Mouse (Mus musculus): ENCODE measurements at regions not wholly inside any gene's neighbourhood (a gene's known extent, or its start where the extent isn't known, plus 50 kb on each side); places are given as distances from the start of the nearest gene placed in this dataset.

DNA sequence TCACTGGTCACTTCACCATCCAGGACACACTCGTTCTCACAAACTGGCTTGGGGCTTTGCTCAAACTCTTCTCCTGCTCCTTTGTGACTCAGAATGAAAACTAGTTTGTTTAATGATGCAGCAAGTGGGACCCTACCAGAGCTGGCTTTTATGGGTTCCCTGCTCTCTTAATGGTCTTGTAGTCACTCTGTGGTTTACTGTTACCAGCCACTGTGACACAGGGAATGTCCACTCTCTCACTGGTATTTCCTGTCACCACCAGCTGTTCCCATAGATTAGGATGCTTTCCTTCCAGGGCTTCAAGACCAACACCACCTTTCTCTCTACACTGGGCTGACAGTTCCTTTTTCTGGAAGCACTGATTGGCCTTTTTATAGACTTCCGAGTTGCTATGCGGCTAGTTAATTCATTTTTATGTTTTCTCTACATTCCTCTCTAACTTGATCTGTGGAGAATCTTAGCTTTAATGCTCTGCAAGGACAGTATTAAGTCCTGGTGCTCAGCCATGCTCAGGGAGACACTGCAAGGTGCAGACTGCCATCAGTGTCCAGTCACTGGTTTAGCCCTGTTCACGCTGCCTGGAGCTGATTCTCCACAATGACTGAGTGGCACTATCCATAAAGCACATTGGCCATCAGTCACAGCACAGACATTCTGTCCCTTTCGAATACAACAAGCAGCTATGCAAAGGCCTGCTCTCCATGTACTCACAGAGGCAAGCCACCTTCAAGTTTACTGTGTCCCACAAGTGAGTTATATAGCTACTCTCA lies 149.2 kb upstream of the Klf14 start:
- DNase-seq (ENCODE audit: low read depth, low spot score), result no peak

GRCm38 (mm10) chr6:31109604-31110003 lies 150.7 kb upstream of the Klf14 start:
- no peak for DNase-seq (ENCODE audit: low read depth, low spot score)

- DNase-seq (ENCODE audit: low read depth, low spot score), result no peak
Observed at GRCm38 (mm10) chr6:31112293-31113077, 153.6 kb upstream of the Klf14 start.

DNA sequence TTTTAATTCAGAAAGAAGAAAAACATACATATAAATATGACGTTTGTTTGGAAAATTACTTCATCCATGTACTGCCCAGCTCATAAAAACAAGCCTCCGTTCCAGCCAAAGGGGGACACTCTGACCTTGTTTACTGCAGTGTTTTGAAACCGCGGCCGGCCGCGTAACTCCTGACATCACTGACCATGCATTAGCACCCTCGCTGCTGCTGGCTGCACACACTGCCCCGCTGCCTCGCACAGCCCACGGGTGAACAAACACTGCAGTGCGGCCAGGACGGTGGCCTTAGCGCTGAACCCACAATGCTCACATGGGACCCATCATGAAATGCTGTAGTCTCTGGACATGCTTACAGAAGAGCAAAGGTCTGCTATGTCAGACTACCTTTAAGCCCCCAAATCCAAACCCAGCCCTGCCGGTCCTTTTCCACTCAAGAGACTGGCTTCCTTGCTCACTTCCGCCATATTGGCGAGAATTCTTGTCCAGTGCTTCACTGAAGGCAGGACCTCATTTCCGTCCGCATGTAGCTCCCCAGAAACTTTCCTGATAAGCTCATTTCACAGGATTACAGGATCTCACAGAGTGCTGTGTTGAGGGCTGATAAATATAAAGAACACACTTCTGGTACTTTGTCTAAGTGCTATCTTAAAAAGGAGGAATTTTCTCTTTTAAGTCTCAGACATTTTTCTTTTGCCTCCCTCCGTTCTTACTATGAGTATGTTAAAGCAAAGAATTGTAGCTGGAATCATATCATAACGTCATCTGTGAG lies 154.9 kb upstream of the Klf14 start:
- peak; percentile 69 for DNase-seq (ENCODE audit: low read depth, low spot score)

DNA sequence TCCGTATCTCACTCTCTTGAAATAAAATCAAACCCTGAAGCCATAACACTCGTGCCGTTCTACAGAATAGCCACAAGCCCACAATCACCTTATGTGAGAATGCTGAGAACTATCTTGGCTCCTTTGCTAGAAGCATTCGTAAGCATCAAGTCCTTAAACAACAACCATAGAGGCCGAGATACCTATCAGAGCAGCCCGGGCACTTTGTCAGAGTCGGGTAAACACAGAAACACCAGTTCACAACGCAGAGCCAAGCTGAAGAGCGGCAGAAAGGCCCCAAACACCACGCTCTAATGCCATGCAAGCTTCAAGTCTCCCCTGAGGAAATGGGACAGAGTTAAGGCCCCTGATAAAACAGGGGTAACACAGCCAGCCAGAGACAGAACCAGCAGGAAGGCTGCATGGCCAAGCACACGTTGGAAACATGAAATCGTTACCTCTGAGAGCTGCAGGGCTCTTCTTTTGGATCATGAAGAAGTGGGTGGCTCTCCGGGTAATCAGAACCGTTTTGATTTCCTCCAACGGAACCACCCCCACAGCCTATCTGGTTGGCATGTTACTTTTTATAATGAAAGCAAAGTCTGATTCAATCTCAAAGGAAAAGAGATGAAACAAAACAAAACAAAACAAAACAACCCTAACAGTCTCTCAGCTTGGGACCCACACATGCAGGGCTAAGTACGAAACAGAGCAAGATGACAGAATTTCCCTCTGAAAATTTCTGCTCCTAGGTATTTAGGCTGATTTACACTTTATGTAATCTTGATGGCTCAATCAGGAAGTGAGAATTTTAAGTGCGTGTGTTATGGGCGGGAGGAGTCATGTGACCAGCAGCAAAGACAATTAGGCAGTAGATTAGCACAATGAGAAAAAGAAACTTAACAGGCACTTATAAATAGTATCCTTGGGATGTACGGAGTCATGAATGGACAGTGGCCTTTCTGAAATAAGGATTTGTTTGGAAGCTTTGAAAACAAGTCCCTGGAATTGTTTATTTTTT lies 155.8 kb upstream of the Klf14 start:
- DNase-seq (ENCODE audit: low read depth, low spot score), result no peak

- no peak for DNase-seq (ENCODE audit: low read depth, low spot score)
Observed at GRCm38 (mm10) chr6:31115566-31115965, 156.7 kb upstream of the Klf14 start.

DNA sequence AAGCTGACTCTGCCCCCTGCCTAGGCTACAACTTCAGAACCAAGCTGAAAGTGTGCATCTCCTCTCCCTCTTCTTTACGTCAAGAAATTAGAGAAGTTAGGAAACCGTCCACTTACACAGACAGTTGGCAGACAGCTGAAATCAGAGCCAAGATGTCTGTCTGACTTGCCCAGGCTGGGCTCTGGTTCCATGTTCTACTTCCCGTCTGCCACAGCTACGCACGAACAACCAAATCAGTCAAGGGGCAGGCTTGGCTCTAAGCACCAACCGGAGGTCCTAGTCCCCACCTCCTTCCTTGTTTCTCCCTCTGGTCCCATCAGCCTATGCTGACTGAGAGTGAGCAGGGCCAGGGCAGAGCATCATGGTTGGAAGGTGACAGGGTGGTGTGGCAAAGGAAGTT lies 157.5 kb upstream of the Klf14 start:
- DNase-seq (ENCODE audit: low read depth, low spot score), result peak; percentile 77

GRCm38 (mm10) chr6:31117666-31118065 lies 158.8 kb upstream of the Klf14 start:
- no peak for DNase-seq (ENCODE audit: low read depth, low spot score)

DNA sequence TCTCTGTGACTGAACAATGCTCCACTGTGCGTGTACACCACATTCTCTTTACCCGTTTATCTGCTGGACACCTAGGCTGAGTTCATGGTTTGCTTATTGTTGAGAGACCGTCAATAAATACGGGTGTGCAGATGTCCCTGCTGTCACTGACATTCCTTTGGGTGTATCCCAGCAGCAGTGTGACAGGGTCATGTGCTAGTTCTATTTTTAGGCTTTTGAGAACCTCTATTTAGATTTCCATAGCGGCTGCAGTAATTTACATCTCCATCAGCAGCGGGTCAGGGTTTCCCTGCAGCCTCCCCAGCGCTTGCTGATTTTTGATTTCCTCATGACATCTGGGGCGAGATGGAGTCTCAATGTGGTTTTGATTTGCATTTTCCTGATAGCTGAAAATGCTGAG lies 162.1 kb upstream of the Klf14 start:
- DNase-seq (ENCODE audit: low read depth, low spot score), result peak; percentile 58

DNA sequence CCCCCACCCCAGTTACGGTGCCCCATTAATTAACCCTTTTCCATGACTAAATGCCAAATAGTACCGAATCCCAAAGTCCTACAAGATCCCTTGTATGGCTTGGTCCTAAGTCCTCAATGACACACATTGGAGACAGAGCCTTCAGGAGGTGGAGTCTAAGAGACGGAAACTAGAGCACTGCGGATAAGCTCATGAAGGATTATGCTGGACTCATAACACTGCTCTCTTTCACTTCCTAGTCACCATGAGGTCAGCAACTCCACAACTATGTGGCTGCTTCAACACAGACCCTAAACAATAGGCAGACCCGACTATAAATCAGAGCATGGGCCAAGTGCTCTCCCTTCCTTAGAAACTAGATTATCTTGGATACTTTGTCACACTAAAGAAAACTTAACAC lies 164.0 kb upstream of the Klf14 start:
- DNase-seq (ENCODE audit: low read depth, low spot score), result no peak

- no peak for DNase-seq (ENCODE audit: low read depth, low spot score)
Observed at GRCm38 (mm10) chr6:31123342-31123990, 164.6 kb upstream of the Klf14 start.

DNA sequence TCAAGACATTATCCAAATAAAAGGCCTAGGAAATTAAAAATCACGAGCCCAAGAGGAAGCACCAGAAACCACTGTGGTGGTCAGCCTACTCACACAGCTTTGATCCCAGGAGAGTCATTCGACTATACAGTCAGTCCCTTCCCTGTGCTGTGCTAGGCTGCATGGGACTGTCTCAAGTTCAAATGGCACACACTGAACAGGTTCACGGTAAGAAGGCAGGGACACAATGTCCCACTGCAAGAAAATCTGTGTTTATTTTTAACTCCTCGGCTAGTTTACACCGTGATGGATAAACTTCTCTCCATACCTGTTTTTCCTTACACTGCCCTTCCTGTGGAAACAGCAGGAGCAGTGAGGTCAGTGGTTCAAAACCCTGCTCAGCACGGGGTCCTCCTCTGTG lies 165.2 kb upstream of the Klf14 start:
- peak; percentile 72 for DNase-seq (ENCODE audit: low read depth, low spot score)

GRCm38 (mm10) chr6:31124872-31125271 lies 166.0 kb upstream of the Klf14 start:
- DNase-seq (ENCODE audit: low read depth, low spot score), result no peak

DNA sequence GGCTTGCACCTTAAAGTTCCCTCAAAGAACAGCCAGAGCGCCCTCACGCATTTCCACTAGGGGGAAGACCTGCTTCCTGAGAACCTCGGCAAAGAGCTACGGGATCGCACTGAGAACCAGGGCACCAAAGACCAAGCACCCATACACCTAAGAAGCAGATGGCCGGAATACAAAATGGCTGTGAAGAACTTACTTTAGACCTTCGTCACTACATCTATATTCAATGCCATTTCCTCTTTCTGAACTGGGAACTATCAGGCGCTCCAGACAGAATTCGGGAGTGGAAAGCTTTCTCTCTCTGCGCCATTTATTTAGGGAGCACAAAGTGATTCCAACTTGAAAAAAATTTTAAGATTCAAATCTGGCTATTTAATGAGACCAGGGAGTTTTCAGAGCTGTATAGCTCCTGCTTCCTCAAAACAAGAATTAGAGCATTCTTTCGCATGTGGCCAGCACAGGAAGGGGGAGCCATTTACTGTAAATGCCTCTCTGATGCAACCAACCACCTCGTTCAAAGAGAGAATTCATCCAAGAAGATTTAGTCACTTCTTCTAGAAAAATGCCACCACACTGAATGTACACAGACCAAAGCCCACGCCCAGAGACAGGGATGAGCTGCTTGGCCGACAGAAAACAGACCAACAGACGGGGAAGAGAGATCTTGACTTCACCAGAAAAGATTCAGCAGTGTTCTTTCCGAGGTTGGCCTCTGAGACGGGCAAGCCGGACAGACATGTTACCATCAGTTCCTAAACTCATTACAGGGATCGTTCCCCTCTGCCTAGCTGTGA lies 166.6 kb upstream of the Klf14 start:
- DNase-seq (ENCODE audit: low read depth, low spot score), result no peak

DNA sequence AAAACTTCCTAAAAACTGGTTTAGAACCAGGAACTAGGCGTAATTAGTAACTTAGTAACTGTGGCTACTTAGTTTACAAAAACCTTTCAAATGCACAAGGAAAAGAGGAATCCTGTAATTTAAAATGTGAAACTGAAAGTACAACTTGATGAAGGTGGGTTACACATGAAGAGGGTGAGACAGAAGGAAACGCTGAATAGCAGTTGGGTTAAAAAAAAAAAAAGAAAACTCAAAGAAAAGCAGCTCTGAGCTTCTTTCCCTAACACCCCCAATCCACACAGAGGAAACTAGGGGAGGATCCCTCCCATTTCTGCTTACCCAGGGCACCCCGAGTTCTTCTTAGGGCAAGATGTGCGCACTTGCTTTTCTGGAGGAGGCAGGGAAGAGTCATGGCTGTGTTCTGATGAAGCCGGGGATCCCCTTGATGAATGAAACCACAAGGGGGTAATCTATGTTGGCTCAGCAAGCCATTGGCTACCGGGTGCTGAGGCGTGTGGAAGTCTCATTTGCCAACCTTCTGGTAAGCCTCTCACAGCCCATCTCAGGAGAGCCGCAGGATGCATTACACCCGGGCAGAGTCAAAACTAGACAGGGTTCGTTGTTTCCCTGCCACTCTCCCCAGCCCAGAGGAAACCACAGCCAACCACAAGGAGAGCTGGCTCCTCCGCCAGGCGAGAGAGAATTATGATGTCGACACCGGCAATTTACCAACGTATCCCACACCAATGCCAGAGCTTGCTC lies 167.4 kb upstream of the Klf14 start:
- DNase-seq (ENCODE audit: low read depth, low spot score), result peak; percentile 49

DNA sequence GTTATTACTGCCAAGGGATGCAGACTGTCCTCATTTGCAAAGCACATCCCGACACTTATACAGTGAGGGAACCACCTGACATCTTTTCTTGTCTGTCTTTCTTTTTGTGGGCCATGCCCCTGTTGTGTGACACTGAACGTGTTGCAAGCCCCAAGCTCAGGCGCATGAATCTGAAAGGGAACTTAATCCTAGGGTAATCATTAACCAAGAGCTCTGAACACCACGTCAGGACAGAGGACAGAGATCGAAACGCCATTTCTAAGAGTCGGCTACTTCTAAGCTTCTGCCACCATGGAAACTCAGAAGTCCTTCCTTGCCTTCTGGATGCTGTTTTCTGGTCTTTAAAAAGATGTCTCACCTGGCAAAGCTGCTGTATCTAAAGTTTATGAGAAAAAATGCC lies 170.3 kb upstream of the Klf14 start:
- no peak for DNase-seq (ENCODE audit: low read depth, low spot score)

DNA sequence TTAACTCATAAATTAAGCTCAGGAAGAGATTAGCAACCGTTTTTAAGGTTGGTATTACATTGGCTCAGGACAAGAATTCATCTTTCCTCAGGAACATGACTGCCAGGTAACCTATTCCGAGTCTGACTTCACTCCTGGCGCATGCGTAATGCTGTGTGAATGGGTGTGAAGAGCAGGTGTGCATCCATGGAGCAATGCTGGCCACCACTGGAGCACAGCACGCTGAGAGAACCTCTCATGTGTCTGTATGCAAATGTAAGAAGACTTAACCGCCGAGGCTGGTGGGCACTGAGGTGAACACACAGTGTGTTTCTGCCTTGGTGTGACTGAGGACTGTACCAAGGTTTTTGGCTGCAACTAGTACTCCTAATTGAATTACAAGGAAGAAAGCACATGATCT lies 171.1 kb upstream of the Klf14 start:
- DNase-seq (ENCODE audit: low read depth, low spot score), result no peak

DNA sequence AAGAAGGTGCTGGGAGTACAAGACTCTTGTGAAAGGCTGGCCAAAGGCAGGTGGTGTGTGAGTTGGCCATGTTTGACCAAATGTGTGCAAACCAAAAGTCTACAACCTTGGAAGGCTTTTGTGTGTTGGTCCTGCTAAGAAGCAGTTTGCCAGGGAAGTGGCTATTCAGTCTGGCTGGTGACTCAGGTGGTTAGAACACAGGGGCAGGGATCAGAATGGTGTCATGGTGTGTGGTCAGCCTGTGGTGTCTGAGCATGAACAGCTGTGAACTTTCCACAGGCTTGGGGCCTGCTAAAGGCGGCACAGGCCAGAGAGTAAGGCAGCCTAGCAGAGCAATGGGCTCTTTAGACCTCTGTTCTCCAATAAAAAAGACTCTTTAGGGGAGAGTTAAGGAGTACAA lies 171.6 kb upstream of the Klf14 start:
- no peak for DNase-seq (ENCODE audit: low read depth, low spot score)

- no peak for DNase-seq (ENCODE audit: low read depth, low spot score)
Observed at GRCm38 (mm10) chr6:31131716-31132115, 172.8 kb upstream of the Klf14 start.

Data from skeletal muscle tissue, adult 2 months (tissue).